Mouse (Mus musculus) retina, embryonic 14.5 days (tissue): ENCODE measurements around the gene Fam186a.
"Not testable (repeated sequence)": the region's sequence is repeated elsewhere in the genome, so short reads cannot be mapped to it uniquely, and the experiment has no call there.

Experiments used
- DNase-seq: peaks from one replicate; pipeline ENCODE4 v3.0.0-alpha.2; 2015; ENCODE audit warnings: low spot score

Gene Fam186a

GRCm38 (mm10) chr15:99966961-99967360 is at the start of gene Fam186a:
Fam186a (minus strand) TSS chr15:99967061.
- no peak for DNase-seq

GRCm38 (mm10) chr15:100006180-100006579 is 39.3 kb upstream of the Fam186a start:
- DNase-seq: no peak

GRCm38 (mm10) chr15:100004677-100005273 is 37.9 kb upstream of the Fam186a start:
- no peak for DNase-seq

DNA sequence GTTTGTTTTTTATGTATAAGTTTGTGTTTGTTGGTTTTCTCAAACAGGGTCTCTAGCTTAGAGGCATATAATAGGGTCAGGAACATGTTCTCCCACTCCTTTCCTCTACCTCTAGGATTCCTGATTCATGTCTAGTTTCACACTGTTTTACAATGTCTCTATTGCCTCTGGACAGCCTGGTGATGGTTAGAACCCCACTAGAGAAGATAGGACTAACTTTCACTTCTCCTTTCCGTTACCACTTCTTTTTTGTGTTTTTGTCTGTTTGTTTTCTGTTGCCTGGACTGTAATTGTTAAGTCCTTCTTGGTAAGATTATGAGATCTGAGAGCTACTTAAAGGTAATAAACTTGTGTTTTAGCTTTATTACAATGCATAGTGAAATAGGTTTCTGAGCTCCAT is 32.5 kb upstream of the Fam186a start:
- DNase-seq: no peak

DNA sequence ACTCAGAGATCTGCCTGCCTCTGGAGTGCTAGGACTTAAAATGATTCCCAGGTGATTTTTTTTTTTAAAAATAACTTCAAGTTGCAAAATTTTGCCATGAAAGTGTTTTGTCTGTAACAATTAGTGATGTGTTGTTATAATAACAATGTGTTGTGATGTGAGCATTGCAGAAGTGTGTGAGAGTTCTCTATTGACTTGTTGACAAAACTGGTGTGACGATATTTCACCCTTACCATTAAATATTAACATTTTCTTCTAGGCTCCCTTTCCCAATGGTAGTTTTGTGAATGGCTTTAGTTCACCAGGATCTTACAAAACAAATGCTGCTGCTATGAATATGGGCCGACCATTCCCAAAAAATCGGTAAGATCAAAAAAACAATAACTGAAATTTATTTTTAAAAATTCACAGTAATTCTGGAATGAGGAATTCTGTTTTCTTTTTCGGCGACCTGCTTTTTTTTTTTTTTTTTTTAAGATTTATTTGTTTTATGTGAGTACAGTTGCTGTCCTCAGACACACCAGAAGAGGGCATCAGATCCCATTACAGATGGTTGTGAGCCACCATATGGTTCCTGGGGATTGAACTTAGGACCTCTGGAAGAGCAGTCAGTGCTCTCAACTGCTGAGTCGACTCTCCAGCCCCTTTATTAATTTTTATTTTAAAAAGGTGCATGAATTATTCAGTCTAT is 30.4 kb upstream of the Fam186a start:
- DNase-seq: no peak

DNA sequence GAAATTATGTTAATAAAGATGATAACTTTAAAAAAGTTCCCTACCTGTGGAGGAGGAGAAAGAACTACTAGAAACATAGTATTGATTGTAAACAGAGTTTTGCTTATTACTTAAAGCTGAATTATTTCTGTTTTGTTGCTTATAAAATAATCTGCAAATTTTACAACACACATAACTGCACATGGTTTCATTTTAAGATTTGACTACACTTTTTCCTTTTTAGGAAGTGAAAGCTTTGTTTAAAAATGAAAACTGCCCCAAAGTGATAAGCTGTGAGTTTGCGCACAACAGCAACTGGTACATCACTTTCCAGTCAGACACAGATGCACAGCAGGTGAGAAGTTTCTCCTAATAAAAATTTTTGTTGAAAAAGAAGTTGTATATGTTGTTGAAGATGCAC is 26.2 kb upstream of the Fam186a start:
- DNase-seq: no peak

DNA sequence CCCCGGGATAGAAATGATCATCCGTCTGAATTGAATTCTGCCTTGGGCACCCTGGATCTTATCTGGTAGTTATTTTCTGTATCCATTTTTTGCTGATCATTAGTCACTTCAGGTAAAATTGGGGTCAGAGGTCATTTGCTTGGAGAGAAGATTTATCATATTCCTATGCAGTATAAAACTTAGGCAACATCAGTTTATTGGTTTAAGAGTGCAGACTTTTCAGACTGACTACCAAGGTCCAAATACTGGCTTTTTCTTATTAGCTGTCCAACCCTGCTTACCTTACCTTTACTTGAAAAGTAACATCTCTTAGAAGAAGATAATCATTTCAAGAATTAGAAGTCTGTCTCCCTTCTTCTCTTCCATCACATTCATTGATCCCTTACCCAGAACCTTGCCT is 12.9 kb upstream of the Fam186a start:
- DNase-seq: no peak

GRCm38 (mm10) chr15:99979266-99979665 is 12.4 kb upstream of the Fam186a start:
- no peak for DNase-seq

DNA sequence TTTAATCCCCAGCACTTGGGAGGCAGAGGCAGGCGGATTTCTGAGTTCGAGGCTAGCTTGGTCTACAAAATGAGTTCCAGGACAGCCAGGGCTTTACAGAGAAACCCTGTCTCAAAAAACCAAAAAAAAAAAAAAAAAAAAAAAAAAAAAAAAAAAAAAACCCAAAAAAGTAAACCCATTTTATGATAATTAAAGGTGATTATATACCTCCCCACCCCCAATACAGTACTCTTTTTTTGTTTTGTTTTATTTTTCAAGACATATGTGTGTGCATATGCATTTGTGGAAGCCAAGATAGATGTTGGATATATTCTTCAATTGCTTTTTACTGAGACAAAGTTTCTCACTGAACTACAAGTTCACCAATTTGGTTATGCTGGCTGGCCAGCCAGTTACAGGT is 9.3 kb upstream of the Fam186a start:
- DNase-seq: not testable (repeated sequence)

DNA sequence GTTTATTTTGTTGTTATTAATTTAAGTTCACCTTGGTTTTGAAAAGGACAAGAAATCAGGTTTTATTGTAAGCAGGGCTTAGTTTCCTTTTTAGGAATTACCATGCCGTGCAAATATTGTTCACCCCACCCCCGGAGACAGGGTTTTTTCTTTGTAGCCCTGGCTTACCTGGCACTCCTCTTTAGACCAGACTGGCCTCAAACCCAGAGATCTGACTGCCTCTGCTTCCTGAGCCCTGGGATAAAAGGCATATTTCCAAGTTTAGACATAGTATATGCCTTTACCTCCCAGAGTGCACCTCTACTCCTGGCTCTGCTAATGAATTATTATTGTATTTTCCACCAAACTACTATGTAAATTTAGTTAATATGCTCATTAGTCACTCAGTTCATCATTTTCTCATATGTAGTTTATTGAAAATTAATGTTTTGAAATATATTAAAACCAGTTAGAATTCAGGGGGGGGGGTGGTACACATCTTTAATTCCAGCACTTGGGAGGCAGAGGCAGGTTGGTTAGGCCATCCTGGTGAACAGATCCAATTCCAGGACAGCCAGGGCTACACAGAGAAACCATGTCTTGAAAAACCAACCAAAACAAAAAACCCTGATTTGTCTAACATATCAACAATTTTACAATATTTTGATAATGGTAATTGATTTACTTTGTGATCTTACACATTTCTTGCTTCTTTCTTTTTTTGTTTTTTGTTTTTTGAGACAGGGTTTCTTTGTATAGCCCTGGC is 7.8 kb upstream of the Fam186a start:
- DNase-seq: no peak

DNA sequence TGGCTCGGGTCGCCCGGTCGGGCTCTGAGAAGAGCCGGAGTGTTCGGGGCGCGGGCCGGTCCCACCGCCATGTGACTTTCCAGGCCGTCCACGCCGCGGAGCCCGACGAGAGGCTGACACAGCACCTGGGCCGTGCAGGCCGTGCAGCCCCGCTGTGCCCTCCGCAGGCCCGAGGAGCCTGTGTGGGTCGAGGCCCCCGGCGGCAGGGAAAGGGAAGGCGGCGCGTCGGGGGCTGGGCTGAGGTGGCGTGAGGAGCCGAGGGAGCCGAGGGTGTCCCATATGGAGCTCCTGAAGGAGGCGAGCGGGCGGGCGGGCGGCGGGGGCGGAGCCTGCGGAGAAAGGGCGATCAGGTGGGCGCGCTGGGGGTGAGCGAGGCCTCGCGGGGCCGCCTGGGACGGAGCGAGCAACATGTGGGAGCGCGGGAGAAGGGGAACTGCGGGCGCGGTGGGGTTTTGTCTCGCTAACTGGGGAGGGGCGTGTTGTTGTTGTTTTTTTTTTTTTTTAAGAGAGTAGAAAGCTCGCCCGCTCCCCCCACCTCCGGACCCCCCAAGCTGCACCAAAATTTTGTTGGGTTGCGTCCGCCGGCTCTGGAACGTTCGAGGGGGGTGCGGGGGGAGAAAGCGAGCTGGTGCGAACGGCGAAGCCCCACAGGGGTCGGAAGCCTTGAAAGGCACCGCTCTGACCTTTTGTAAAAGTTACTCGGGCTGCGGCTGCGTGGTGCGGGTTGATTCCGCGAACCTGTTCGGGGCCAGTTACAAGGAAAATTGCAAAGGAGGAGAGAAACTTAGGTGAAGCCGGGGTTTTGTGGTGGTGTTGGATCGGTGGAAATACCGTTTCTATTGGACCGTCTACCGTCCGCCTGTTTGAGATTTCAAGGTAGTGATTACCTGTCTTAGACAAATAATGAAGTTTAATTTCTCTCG is 6.4 kb upstream of the Fam186a start:
- peak; percentile 74 for DNase-seq

DNA sequence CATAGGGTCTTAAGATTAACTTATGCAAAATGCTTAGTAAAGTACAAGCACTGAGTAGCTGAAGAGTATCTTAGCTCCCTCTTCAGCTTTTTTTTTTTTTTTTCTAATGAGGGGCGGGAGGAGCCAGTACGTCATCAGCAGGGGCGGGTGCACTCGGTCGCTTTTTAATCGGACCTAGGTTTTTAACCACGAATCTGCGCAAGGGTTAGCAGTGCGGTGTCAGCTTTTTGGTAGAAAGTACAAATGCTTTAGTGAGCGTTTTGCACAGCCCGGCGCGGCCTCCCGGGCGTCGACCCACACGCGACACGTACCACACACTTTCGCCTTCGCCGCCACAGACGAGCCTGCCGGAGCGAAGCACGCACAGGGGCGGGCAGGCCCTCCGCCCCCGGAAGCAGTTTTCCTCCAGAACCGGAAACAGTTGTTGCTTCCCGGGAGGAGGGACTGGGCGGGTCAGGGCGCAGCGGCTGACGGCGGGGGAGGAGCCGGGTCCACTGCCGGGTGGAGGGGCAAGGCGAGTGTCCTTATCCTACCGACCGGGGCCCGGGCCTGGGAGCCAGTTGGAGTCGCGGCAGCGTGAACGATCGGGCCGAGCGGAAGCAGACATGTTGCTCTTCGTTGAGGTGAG is 5.6 kb upstream of the Fam186a start:
- DNase-seq: peak; percentile 96

DNA sequence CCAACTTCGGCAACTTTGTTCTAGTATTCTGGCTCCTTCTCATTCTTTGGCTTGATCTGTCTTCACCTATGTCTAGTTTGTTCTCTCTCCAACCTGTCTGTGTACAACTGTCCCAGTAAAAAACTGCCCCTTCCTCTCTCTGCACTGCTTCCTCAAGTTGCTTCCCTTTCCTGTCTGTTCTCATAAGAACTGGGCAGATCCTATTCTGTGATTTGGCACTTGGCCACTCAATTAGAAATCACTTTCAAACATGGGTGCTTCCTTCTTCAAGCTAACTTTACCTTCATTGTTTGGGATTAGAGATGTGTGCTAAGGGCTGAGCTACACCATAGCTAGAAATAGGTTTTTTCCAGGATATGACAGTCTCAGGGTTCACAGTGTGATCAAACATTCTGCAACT is 3.7 kb upstream of the Fam186a start:
- no peak for DNase-seq

DNA sequence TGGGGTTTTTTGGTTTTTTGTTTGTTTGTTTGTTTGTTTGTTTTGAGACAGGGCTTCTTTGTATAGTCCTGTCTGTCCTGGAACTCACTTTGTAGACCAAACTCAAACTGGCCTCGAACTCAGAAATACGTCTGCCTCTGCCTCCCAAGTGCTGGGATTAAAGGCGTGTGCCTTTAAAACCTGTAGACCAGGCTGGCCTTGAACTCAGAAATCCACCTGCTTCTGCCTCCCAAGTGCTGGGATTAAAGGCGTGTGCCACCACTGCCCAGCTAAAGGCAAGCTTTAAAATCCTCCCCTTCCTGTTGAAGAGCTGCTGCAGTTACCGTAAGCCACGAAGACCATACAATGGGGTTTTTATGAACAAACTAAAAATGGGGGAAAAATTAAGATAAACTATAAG is 2.9 kb upstream of the Fam186a start, which contains the start of gene Larp4:
Gene Larp4, plus strand, starts transcription at position 301 of the 400 bp plus-strand sequence.
- DNase-seq: not testable (repeated sequence)

- no peak for DNase-seq
These were observed 1.6 kb downstream of the Fam186a start for GRCm38 (mm10) chr15:99965103-99965775.

GRCm38 (mm10) chr15:99955324-99955723 is 11.5 kb downstream of the Fam186a start:
- no peak for DNase-seq

DNA sequence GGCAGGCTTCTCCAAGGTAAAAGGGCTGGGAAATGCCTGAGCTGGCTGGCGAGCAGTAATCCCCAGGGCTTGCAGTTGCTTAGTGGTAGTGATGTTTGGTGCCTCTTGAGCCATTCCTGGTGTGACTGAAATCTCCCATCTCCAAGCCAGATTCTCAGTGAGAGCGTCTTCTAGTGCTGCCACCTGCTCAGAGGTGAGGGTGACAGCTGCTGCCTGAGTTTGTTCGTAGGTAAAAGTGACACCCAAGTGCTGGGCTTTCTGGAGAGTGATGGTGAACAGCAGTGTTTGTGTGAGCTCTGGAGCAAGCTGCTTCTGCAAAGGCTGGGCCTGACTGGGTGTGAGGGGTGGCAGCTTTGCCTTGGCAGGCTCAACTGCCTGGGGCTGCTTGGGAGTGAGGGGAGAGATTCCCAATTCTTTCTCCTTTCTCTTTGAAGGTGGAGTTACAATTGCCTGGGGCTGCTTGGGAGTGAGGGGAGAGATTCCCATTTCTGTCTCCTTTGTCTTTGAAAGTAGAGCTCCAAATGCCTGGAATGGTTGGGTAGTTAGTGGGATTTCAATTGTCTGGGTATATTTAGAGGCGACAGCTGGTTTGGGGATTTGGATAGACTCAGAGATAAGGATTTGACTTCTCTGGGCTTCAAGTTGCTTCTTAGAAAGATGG is 25.8 kb downstream of the Fam186a start:
- DNase-seq: no peak

DNA sequence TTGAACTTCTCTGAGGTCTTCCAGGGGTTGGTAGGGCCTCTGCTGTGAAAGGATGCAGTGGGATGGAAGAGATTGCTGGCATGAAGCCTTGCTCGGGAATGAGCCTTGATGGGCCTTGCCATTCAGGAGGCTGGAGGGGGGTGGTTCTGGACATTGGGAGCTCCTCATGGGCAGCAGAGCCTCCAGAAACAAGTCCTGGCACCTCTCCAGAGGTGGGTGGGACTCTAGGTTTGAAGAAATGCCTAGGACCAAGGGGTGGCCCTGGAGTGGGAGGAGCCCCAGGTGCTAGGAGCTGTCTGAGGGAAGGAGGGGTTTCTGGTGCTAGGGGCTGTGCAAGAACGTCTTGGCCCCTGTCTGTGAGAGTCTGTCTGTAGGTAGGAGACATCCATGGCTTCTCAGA is 26.4 kb downstream of the Fam186a start:
- DNase-seq: peak; percentile 10

- DNase-seq: no peak
These were observed 29.0 kb downstream of the Fam186a start for GRCm38 (mm10) chr15:99937841-99938240.

GRCm38 (mm10) chr15:99936659-99937058 is 30.2 kb downstream of the Fam186a start:
- DNase-seq: no peak
